Mouse (Mus musculus) kidney, embryonic 16.5 days (tissue): ENCODE data around the gene Gm45234. TPM values are rescaled to one million over a fixed set of nuclear protein-coding genes. Genes with fewer than 3 reads are reported as not detected.

Experiments
- ATAC-seq: fragments of 200-750 bp; cut with Nextera tagmentation; 2 replicates; pipeline ENCODE4 v1.8.0; 2017; ENCODE audit warnings: moderate TSS enrichment; ENCODE audit not compliant: low FRiP score, low TSS enrichment
- H3K27ac ChIP-seq: fragments of 300-500 bp; sonication (generic); 2 replicates; pipeline ENCODE4 v1.5.1; 2014; ENCODE audit warnings: low read length
- H3K27me3 ChIP-seq: fragments of 300-500 bp; sonication (generic); 2 replicates; pipeline ENCODE4 v1.6.1; 2014; ENCODE audit warnings: low read length, control low read depth, mixed read lengths; ENCODE audit not compliant: insufficient read depth
- H3K36me3 ChIP-seq: fragments of 300-500 bp; sonication (generic); 2 replicates; pipeline ENCODE4 v1.6.1; 2014; ENCODE audit warnings: low read length, control low read depth, mixed read lengths; ENCODE audit not compliant: insufficient read depth
- H3K4me1 ChIP-seq: fragments of 300-500 bp; sonication (generic); 2 replicates; pipeline ENCODE4 v1.6.1; 2014; ENCODE audit warnings: low read length, control low read depth, mixed read lengths; ENCODE audit not compliant: insufficient read depth
- H3K4me2 ChIP-seq: fragments of 300-500 bp; sonication (generic); replicated peaks from 2 replicates; pipeline ENCODE4 v1.6.1; 2014; ENCODE audit warnings: low read depth, low read length
- H3K4me3 ChIP-seq: fragments of 300-500 bp; sonication (generic); 2 replicates; pipeline ENCODE4 v1.5.1; 2014; ENCODE audit warnings: mild to moderate bottlenecking, low read length
- H3K9ac ChIP-seq: fragments of 300-500 bp; sonication (generic); replicated peaks from 2 replicates; pipeline ENCODE4 v1.6.1; 2014; ENCODE audit warnings: low read length
- H3K9me3 ChIP-seq: fragments of 300-500 bp; sonication (generic); 2 replicates; pipeline ENCODE4 v1.6.1; 2016; ENCODE audit warnings: low read length, control low read depth
- WGBS: fragments of 180-500 bp; shearing (Covaris S2); extraction: QIAGEN DNeasy Blood & Tissue Kit; methylation state at CpG from one replicate; pipeline ENCODE4 v1.1.7; 2014; 5-methylcytosine and 5-hydroxymethylcytosine counted together
- polyA plus RNA-seq: library from polyadenylated mRNA; unstranded; fragments of >200 nt; fragmentation: Nextera tagmentation; extraction: Ambion mirVana; gene quantifications from 2 replicates; pipeline ENCODE4 v1.2.1, GENCODE M21; 2015

Gene Gm45234
- polyA plus RNA-seq, 1 experiment from 2014 or later: not detected

GRCm38 (mm10) chr6:124787722-124788121, 31.9 kb upstream of the Gm45234 start:
- Histone ChIP-seq H3K4me2 (no peak overlapping the region), H3K36me3 (no peaks in the 10 kb centered on the region), H3K27ac (no peak overlapping the region), H3K9ac (no peak overlapping the region), H3K4me1 (peaks cover 6% of the 10 kb centered on the region; the same call in 1 of the 2 replicates), H3K27me3 (no peaks in the 10 kb centered on the region), H3K9me3 (no peaks in the 10 kb centered on the region), H3K4me3 (no peak overlapping the region)
- no peak for ATAC-seq
- 69% methylated on average over 10 of the region's 10 CpGs for WGBS

- no peak overlapping the region for H3K4me2 ChIP-seq
- no peaks in the 10 kb centered on the region for H3K27me3 ChIP-seq
- H3K9ac ChIP-seq: no peak overlapping the region
- 42% methylated on average over 8 of the region's 8 CpGs for WGBS
- peaks cover 11% of the 10 kb centered on the region; the same call in 1 of the 2 replicates for H3K4me1 ChIP-seq
- no peaks in the 10 kb centered on the region for H3K36me3 ChIP-seq
- H3K9me3 ChIP-seq: no peaks in the 10 kb centered on the region
- H3K4me3 ChIP-seq: no peak overlapping the region
- ATAC-seq: no peak
- no peak overlapping the region for H3K27ac ChIP-seq
Measured at GRCm38 (mm10) chr6:124786756-124787420, 31.1 kb upstream of the Gm45234 start.

GRCm38 (mm10) chr6:124782436-124782835, 26.6 kb upstream of the Gm45234 start:
- peak overlapping the region; percentile 18; the same call in 1 of the 2 replicates for H3K4me3 ChIP-seq
- 27% methylated on average over 6 of the region's 6 CpGs for WGBS
- H3K27me3 ChIP-seq: no peaks in the 10 kb centered on the region
- 0 out of 2 replicates have a peak, but pooled peaks have one; percentile 36 for ATAC-seq
- H3K4me1 ChIP-seq: peaks cover 21% of the 10 kb centered on the region
- peak overlapping the region; percentile 39 for H3K4me2 ChIP-seq
- no peak overlapping the region for H3K27ac ChIP-seq
- no peak overlapping the region for H3K9ac ChIP-seq
- no peaks in the 10 kb centered on the region for H3K9me3 ChIP-seq
- H3K36me3 ChIP-seq: no peaks in the 10 kb centered on the region

GRCm38 (mm10) chr6:124780917-124781316, 25.1 kb upstream of the Gm45234 start:
- Histone ChIP-seq H3K36me3 (no peaks in the 10 kb centered on the region), H3K4me1 (peaks cover 21% of the 10 kb centered on the region)

GRCm38 (mm10) chr6:124779984-124780416, 24.2 kb upstream of the Gm45234 start:
- Histone ChIP-seq H3K27me3 (no peaks in the 10 kb centered on the region), H3K27ac (no peak overlapping the region), H3K9ac (peak overlapping the region; percentile 60), H3K9me3 (no peaks in the 10 kb centered on the region), H3K36me3 (no peaks in the 10 kb centered on the region), H3K4me1 (peaks cover 21% of the 10 kb centered on the region), H3K4me2 (peak overlapping the region; percentile 70), H3K4me3 (peak overlapping the region; percentile 45)
- WGBS: 6% methylated on average over 10 of the region's 10 CpGs
- ATAC-seq: 0 out of 2 replicates have a peak, but pooled peaks have one; percentile 21

More at GRCm38 (mm10) chr6:124780917-124781316, 25.1 kb upstream of the Gm45234 start:
- H3K9ac ChIP-seq: no peak overlapping the region
- no peaks in the 10 kb centered on the region for H3K27me3 ChIP-seq
- no peak for ATAC-seq
- 84% methylated on average over 7 of the region's 7 CpGs for WGBS
- no peak overlapping the region for H3K4me3 ChIP-seq
- H3K9me3 ChIP-seq: no peaks in the 10 kb centered on the region
- H3K4me2 ChIP-seq: no peak overlapping the region
- H3K27ac ChIP-seq: no peak overlapping the region

GRCm38 (mm10) chr6:124779222-124779983, 23.6 kb upstream of the Gm45234 start, which contains the start of gene Lrrc23:
Gene Lrrc23, minus strand, starts transcription at chr6:124779727.
- H3K36me3 ChIP-seq: no peaks in the 10 kb centered on the region
- H3K4me3 ChIP-seq: peak within 1 kb of the TSS; percentile 45
- peak within 1 kb of the TSS; percentile 70 for H3K4me2 ChIP-seq
- peak within 1 kb of the TSS; percentile 60 for H3K9ac ChIP-seq
- peaks cover 21% of the 10 kb centered on the region for H3K4me1 ChIP-seq
- H3K27me3 ChIP-seq: no peaks in the 10 kb centered on the region
- ATAC-seq: peak; percentile 46
- no peaks in the 10 kb centered on the region for H3K9me3 ChIP-seq
- 3% methylated on average over 23 of the region's 23 CpGs for WGBS
- H3K27ac ChIP-seq: no peak within 1 kb of the TSS

- Histone ChIP-seq H3K4me1 (peaks cover 33% of the 10 kb centered on the region), H3K4me3 (no peak overlapping the region), H3K27ac (no peak overlapping the region), H3K4me2 (no peak overlapping the region), H3K36me3 (no peaks in the 10 kb centered on the region), H3K27me3 (no peaks in the 10 kb centered on the region), H3K9ac (no peak overlapping the region), H3K9me3 (no peaks in the 10 kb centered on the region)
- 80% methylated on average over 15 of the region's 15 CpGs for WGBS
- ATAC-seq: no peak
Measured at GRCm38 (mm10) chr6:124770511-124770910, 14.7 kb upstream of the Gm45234 start.

GRCm38 (mm10) chr6:124770013-124770412, 14.2 kb upstream of the Gm45234 start:
- peak overlapping the region; percentile 65; the same call in 1 of the 2 replicates for H3K4me3 ChIP-seq
- no peak overlapping the region for H3K27ac ChIP-seq
- WGBS: 36% methylated on average over 7 of the region's 7 CpGs
- H3K9me3 ChIP-seq: no peaks in the 10 kb centered on the region
- peak overlapping the region; percentile 94 for H3K4me2 ChIP-seq
- H3K9ac ChIP-seq: peak overlapping the region; percentile 69
- peaks cover 33% of the 10 kb centered on the region for H3K4me1 ChIP-seq
- no peaks in the 10 kb centered on the region for H3K27me3 ChIP-seq
- no peak for ATAC-seq
- H3K36me3 ChIP-seq: no peaks in the 10 kb centered on the region

GRCm38 (mm10) chr6:124769101-124769765, 13.4 kb upstream of the Gm45234 start, which contains the start of gene Eno2:
Gene Eno2, minus strand, starts transcription at chr6:124769673.
- 1% methylated on average over 42 of the region's 54 CpGs for WGBS
- H3K27me3 ChIP-seq: no peaks in the 10 kb centered on the region

More at GRCm38 (mm10) chr6:124769101-124769765, 13.4 kb upstream of the Gm45234 start, which contains the start of gene Eno2:
- peaks cover 33% of the 10 kb centered on the region for H3K4me1 ChIP-seq
- peak within 1 kb of the TSS; percentile 69 for H3K9ac ChIP-seq
- H3K36me3 ChIP-seq: no peaks in the 10 kb centered on the region
- H3K4me3 ChIP-seq: peak within 1 kb of the TSS; percentile 65
- H3K9me3 ChIP-seq: no peaks in the 10 kb centered on the region
- peak within 1 kb of the TSS; percentile 94 for H3K4me2 ChIP-seq
- peak; percentile 78 for ATAC-seq
- peak within 1 kb of the TSS; percentile 43; the same call in 1 of the 2 replicates for H3K27ac ChIP-seq
